8 mouse cellular contexts compared by ENCODE assay signal in genomic region chr3:52046027-52046700, GRCm38 (mm10). TPM values are rescaled to one million over a fixed set of nuclear protein-coding genes. Genes with fewer than 3 reads are reported as not detected.
A peak's percentile ranks its signal among the peaks of the same experiment; 100 is the strongest.
DNase-seq lines count a peak whose midpoint lies in the region; ATAC-seq and TF ChIP-seq lines count a peak whose summit lies in the region.

No protein-coding gene starts in this region.

- 0 out of 2 replicates have a peak, but pooled peaks cover 3% of the 10 kb centered on the region for H3K27me3 ChIP-seq in heart, embryonic 13.5 days (replicated peaks)
- H3K27me3 ChIP-seq in kidney, embryonic 15.5 days: no peaks in the 10 kb centered on the region
- no peaks in the 10 kb centered on the region for H3K27me3 ChIP-seq in midbrain, embryonic 16.5 days (ENCODE audit: control insufficient read depth, insufficient read depth, low read depth, low read length)
- H3K27me3 ChIP-seq in stomach, embryonic 16.5 days (ENCODE audit: control insufficient read depth, insufficient read depth, low read length): no peaks in the 10 kb centered on the region

- H3K9ac ChIP-seq in heart, embryonic 13.5 days: peak overlapping the region; percentile 71
- H3K9ac ChIP-seq in kidney, embryonic 15.5 days: peak overlapping the region; percentile 47
- H3K9ac ChIP-seq in midbrain, embryonic 16.5 days (ENCODE audit: low read depth, low read length): peak overlapping the region; percentile 57
- H3K9ac ChIP-seq in stomach, embryonic 16.5 days (ENCODE audit: low read length): peak overlapping the region; percentile 38

- H3K27ac ChIP-seq in bone marrow macrophage, adult 2 months (ENCODE audit: insufficient read depth, low read depth, low read length): peak overlapping the region; percentile 58
- peak overlapping the region; percentile 97 for H3K27ac ChIP-seq in heart, embryonic 13.5 days (replicated peaks)
- H3K27ac ChIP-seq in kidney, embryonic 15.5 days: peak overlapping the region; percentile 98
- H3K27ac ChIP-seq in midbrain, embryonic 16.5 days (ENCODE audit: low read length): peak overlapping the region; percentile 90
- peak overlapping the region; percentile 96 for H3K27ac ChIP-seq in stomach, embryonic 16.5 days (ENCODE audit: low read length)

- peak overlapping the region; percentile 73 for H3K4me2 ChIP-seq in heart, embryonic 13.5 days
- peak overlapping the region; percentile 60 for H3K4me2 ChIP-seq in kidney, embryonic 15.5 days
- peak overlapping the region; percentile 71 for H3K4me2 ChIP-seq in midbrain, embryonic 16.5 days (ENCODE audit: low read length)
- H3K4me2 ChIP-seq in stomach, embryonic 16.5 days (ENCODE audit: low read depth, low read length): peak overlapping the region; percentile 66

- peak; percentile 66; the same call in 1 of the 2 replicates for ATAC-seq in heart, embryonic 13.5 days (ENCODE audit: extremely low read depth, insufficient number of reproducible peaks, low FRiP score, low TSS enrichment)
- ATAC-seq in kidney, embryonic 15.5 days (replicated peaks; ENCODE audit: low FRiP score): peak; percentile 90
- peak; percentile 84 for ATAC-seq in midbrain, embryonic 16.5 days
- peak; percentile 80 for ATAC-seq in stomach, embryonic 16.5 days (ENCODE audit: insufficient read depth, low FRiP score)

- H3K9me3 ChIP-seq in heart, embryonic 13.5 days: no peaks in the 10 kb centered on the region
- no peaks in the 10 kb centered on the region for H3K9me3 ChIP-seq in kidney, embryonic 15.5 days (replicated peaks)
- no peaks in the 10 kb centered on the region for H3K9me3 ChIP-seq in midbrain, embryonic 16.5 days (replicated peaks; ENCODE audit: control insufficient read depth, low read length, poor library complexity, severe bottlenecking)
- no peaks in the 10 kb centered on the region for H3K9me3 ChIP-seq in stomach, embryonic 16.5 days (replicated peaks; ENCODE audit: control insufficient read depth, low read length)

- peak; percentile 48 to 55 for DNase-seq in B cell, adult 2 months
- DNase-seq in fat pad, adult 2 months (ENCODE audit: extremely low read depth, low read depth, low spot score): peak; percentile 69
- DNase-seq in liver: peak; percentile 69

- peak overlapping the region; percentile 47 for H3K4me3 ChIP-seq in bone marrow macrophage, adult 2 months (ENCODE audit: insufficient read depth, low read length)
- peak overlapping the region; percentile 46 for H3K4me3 ChIP-seq in heart, embryonic 13.5 days
- H3K4me3 ChIP-seq in kidney, embryonic 15.5 days (replicated peaks): peak overlapping the region; percentile 32
- peak overlapping the region; percentile 30 for H3K4me3 ChIP-seq in midbrain, embryonic 16.5 days (ENCODE audit: low read depth, low read length)
- peak overlapping the region; percentile 37 for H3K4me3 ChIP-seq in stomach, embryonic 16.5 days (replicated peaks; ENCODE audit: low read length)

- H3K36me3 ChIP-seq in heart, embryonic 13.5 days: peaks cover 4% of the 10 kb centered on the region; the same call in 1 of the 2 replicates
- no peaks in the 10 kb centered on the region for H3K36me3 ChIP-seq in kidney, embryonic 15.5 days
- H3K36me3 ChIP-seq in midbrain, embryonic 16.5 days (ENCODE audit: control insufficient read depth, insufficient read depth, low read length): no peaks in the 10 kb centered on the region
- H3K36me3 ChIP-seq in stomach, embryonic 16.5 days (ENCODE audit: control insufficient read depth, insufficient read depth, low read length): no peaks in the 10 kb centered on the region

- H3K4me1 ChIP-seq in bone marrow macrophage, adult 2 months (ENCODE audit: control insufficient read depth, insufficient read depth, low read length): peaks cover 31% of the 10 kb centered on the region
- H3K4me1 ChIP-seq in heart, embryonic 13.5 days: peaks cover 52% of the 10 kb centered on the region
- peaks cover 58% of the 10 kb centered on the region for H3K4me1 ChIP-seq in kidney, embryonic 15.5 days
- H3K4me1 ChIP-seq in midbrain, embryonic 16.5 days (ENCODE audit: control insufficient read depth, insufficient read depth, low read length): peaks cover 39% of the 10 kb centered on the region
- H3K4me1 ChIP-seq in stomach, embryonic 16.5 days (ENCODE audit: control insufficient read depth, insufficient read depth, low read length): peaks cover 38% of the 10 kb centered on the region

- no peak for TF ChIP-seq POLR2A in bone marrow macrophage, adult 2 months (IDR thresholded peaks at IDR 0.05; ENCODE audit: borderline replicate concordance, low read depth, low read length)

- WGBS in heart, embryonic 13.5 days: 8% methylated on average over 20 of the region's 20 CpGs
- 4% methylated on average over 20 of the region's 20 CpGs for WGBS in kidney, embryonic 15.5 days
- WGBS in midbrain, embryonic 16.5 days: 2% methylated on average over 20 of the region's 20 CpGs
- 8% methylated on average over 20 of the region's 20 CpGs for WGBS in stomach, embryonic 16.5 days

- TF ChIP-seq CTCF in bone marrow macrophage, adult 2 months (IDR thresholded peaks at IDR 0.05; ENCODE audit: low read depth, low read length): no peak

RNA-seq across cellular contexts. Expression of gene Maml3, which starts 58.7 kb away (rescaled TPM):
- 2.2 and 2.3 TPM in 2 replicates for polyA plus RNA-seq in bone marrow macrophage, adult 2 months (2012; ENCODE audit: insufficient read depth, insufficient read length, missing spikeins)
- polyA plus RNA-seq in heart, embryonic 13.5 days (2015; fragmentation: Nextera tagmentation; extraction: Ambion mirVana): 2.1 and 2.4 TPM in 2 replicates
- 6.2 and 7.8 TPM in 2 replicates for polyA plus RNA-seq in kidney, embryonic 15.5 days (2015; fragmentation: Nextera tagmentation; extraction: Ambion mirVana)
- polyA plus RNA-seq in midbrain, embryonic 16.5 days (2015; fragmentation: Nextera tagmentation; extraction: Ambion mirVana): 5.7 and 6.9 TPM in 2 replicates
- polyA plus RNA-seq in stomach, embryonic 16.5 days (2015; fragmentation: Nextera tagmentation; extraction: Ambion mirVana): 4.7 and 5.0 TPM in 2 replicates

Comparison
In these comparisons a context has a peak if more than half of its experiments do, and no peak if none do; other contexts are left out.
1. Peak in every context shown above with its lines: DNase-seq, ATAC-seq, H3K4me3 ChIP-seq and H3K27ac ChIP-seq.